Mouse (Mus musculus): ENCODE results near the gene Prim1.

The Prim1 gene

DNA sequence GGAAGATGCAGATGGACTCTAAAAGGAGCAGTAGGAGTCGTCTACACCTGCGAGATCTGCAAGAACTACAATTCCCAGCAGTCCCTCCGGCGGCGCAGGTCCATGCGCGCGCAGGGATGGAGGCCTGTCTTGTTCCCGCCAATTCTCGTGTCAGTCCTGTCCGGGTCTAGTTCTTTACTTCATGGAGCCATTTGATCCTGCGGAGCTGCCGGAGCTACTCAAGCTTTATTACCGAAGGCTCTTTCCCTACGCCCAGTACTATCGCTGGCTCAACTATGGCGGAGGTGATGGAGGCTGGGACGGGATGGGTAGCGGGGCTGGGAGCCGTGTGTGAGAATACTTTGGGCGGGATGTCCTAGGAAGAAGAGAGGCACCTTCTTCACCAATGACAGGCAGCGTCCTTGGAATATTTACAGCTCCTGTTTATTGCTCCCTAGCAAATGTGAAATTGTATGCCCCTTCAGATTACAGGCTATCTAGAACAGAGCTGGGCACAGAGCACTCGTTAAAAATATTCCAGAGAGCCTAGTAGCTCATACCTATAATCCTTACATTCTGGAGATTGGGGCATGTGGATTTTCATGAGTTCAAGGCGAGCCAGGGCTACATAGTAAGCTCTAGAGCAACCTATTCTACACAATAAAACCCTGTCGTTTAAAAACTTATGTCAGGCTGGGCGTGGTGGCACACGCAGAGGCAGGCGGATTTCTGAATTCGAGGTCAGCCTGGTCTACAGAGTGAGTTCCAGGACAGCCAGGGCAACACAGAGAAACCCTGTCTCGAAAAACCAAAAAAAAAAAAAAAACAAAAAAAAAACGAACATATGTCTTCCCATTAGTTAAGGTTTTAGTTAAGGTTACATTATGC lies at the start of gene Prim1:
Gene Prim1, plus strand, starts transcription at position 101 of the 867 bp plus-strand sequence.
- peak; percentile 84 for DNase-seq (ENCODE audit: low spot score)

- no peak for DNase-seq (ENCODE audit: low spot score)
These were observed 48.5 kb upstream of the Prim1 start for GRCm38 (mm10) chr10:127966506-127966905.

DNA sequence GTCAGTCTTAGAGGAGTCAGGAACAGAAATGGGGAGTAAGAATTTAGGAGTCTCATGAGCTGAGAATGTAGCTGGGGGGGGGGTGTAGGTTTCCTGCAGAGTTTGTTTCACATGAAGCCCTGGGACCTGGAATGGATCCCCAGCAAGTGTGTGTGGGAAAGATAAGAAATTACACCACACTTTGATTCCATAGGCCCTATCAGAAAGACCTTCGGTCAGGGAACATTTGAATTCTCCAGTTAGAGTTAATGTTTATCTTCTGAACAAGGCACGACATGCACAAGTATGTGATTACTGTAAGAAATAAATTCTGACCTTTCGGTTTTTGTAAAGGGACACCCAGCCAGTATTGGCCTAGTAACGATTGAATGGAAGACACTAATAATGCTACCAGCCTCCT lies 45.1 kb upstream of the Prim1 start:
- DNase-seq (ENCODE audit: low spot score) = no peak

DNA sequence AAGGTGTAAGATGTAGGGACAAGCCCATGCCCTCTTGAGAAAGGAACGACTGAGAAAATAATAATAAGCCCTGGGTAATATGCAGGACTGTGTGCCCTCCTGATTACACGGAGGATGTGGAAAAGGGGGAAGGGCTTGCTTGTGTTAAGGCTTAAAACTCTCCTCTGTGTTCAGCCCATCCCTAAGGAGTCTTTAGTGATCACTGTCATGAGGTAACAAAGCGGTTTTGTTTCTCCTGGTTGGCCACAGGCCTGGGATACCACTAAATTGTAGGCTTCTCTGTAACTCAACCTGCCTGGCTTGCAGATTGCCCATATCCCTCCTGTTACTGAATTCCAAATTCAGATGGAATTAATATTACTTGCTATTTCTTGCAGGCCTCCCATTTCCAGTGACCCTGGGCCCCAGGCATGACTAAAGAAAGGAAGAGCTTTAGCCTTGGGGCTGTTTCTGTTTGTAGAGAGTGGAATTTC lies 44.6 kb upstream of the Prim1 start:
- DNase-seq (ENCODE audit: low spot score) = no peak

DNA sequence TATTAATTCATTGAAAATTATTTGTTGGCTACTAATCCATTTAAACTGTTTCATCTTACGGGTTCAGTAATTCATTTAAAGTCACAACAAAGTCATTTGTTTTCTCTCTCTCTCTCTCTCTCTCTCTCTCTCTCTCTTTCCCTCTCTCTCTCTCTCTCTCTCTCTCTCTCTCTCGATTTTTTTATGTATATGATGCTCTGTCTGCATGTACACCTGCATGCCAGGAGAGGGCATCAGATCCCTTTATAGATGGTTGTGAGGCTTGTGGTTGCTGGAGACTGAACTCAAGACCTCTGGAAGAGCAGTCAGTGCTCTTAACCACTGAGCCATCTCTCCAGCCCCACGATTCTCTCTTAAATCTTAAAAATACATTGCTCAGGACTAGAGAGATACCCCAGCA lies 43.8 kb upstream of the Prim1 start:
- DNase-seq (ENCODE audit: low spot score) = no peak

DNA sequence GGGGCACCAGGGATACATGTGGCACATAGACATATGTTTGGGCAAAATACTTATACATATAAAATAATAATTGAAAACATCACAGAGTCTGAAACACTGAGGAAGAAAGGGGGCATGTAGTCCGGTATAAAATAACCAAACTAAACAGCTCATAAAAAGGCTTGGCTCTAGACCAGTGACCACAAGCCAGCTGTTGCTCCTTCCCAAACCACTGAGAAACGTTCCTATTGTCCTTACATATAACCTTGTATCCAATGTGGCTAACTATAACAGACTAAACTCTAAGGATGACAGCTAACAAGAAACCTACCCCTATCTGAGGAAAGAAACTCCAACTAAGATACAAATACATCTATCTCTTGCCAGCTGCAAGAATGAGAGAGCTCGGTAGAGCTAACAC lies 40.9 kb upstream of the Prim1 start:
- DNase-seq (ENCODE audit: low spot score) = no peak

GRCm38 (mm10) chr10:127975503-127975902 lies 39.5 kb upstream of the Prim1 start:
- DNase-seq (ENCODE audit: low spot score) = no peak

DNA sequence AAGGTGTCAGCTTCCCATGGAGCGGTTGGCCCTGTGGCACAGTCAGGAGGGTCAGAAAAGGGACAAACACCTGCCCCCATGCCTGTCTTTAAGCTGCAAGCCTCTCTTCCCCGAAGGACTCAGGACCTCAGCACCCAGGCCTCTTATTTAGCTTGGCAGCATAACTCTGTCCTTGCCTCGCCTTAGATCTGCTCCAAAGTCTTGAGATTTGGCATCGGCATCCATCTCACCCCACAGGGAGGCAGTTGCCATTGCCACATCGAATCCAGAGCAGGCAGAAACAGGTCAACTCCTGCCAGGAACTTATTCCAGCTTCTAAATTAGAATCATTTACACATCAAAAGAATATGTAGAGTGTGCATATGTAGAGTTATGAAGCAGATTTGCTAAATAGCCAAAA lies 30.3 kb upstream of the Prim1 start:
- DNase-seq (ENCODE audit: low spot score) = no peak

DNA sequence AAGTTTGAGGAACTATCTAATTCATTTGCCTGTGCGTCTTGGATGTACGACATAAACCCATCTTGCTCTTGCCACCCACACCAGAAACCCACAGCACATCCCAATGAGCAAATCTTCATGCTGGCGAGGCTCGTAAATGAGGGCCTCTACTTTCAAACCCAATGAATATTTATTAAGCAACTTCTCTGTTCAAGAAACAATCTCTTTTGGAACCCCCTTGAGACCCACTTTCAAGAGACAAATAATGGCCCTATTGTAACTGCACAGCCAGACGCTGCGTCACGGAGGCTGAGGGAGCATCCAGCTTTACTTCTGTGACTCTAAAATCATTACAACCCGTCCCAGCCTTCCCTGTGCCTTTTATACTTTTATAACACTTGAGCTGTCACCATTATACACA lies 29.4 kb upstream of the Prim1 start:
- no peak for DNase-seq (ENCODE audit: low spot score)

GRCm38 (mm10) chr10:127996690-127997089 lies 18.3 kb upstream of the Prim1 start:
- DNase-seq (ENCODE audit: low spot score) = no peak

DNA sequence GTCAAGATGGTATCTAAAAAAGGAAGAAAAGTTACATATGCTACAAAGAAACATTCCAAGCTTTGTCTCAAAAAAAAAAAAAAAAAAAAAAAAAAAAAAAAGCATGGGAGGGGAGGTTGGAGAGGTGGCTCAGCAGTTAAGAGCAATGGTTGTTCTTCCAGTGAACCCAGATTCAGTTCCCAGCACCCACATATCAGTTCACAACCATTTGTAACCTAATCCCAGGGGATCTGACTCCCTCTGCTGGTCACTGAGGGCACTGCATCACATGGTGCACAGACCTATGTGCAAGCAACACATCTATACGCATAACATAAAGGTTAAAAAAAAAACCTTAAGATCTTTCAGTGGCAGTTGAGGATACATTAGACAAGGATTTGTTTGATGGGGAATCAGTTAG lies 16.7 kb upstream of the Prim1 start:
- DNase-seq (ENCODE audit: low spot score) = no peak

- no peak for DNase-seq (ENCODE audit: low spot score)
These were observed 11.6 kb upstream of the Prim1 start for GRCm38 (mm10) chr10:128003281-128003801.

DNA sequence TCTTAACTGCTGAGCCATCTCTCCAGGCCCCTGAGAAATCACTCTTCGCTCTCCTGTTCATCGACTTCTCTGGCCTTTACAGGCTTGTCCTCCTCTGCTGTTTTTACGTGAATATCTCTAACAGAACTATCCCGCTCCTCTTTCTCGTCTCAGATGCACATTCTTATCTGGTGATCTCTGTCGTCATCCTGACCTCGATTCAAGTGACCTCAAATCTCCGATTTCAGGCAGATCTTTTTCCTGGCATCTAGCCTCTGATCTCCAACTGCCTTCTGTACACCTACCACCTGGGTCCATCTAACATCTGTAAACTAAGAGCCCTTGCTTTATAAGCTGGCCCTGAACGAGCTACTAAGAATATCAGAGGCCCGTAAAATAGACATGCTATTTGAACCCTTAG lies 10.1 kb upstream of the Prim1 start:
- no peak for DNase-seq (ENCODE audit: low spot score)

GRCm38 (mm10) chr10:128005479-128005878 lies 9.5 kb upstream of the Prim1 start:
- no peak for DNase-seq (ENCODE audit: low spot score)

DNA sequence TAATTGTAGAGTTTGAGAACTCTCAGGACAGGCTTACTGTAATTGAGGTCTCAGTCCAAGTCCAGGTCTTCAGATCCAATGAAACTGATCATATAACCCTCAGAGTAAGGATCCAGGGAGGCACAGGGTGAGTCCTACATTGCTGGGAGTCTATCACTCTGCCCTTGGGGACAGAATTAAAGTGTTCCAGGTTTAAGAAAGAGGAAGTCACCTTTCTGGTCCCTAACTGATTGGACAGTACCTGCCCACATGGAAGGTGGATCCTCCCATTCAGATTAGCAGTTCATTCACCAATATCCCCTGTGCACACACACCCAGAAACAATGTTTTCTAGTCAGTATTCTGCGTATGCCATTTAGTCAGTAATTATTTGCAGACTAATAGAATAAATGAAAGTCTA lies 7.5 kb upstream of the Prim1 start, which contains the start of gene Hsd17b6:
Gene Hsd17b6, minus strand, starts transcription at position 166 of the 400 bp plus-strand sequence.
- DNase-seq (ENCODE audit: low spot score) = no peak

DNA sequence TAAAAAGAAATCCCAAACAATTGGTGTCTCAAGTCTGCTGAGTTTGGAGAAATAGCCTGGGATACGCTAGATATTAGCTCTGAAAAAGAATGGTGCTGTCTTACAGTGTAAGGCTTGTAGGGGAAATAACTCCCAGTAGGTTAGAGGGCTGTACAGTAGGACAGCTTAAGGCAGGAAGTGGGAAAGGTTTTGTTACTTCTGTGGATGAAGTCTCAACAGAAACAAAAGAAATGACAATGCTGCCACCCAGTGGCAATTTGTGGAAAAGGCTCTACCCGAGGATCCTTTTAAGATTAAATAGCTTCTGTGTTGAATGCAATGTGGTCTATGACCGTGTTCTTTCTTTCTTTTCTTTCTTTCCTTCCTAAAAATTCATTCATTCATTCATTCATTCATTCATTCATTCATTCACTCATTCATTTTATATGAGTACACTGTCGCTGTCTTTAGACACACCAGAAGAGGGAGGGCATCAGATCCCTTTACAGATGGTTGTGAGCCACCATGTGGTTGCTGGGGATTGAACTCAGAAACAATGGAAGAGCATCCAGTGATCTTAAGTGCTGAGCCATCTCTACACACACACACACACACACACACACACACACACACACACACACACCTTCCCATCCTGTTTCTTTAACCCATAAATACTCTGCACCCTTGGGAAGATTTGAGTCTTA lies 6.6 kb upstream of the Prim1 start:
- DNase-seq (ENCODE audit: low spot score) = peak; percentile 81

- no peak for DNase-seq (ENCODE audit: low spot score)
These were observed 5.2 kb upstream of the Prim1 start for GRCm38 (mm10) chr10:128009735-128010134.

GRCm38 (mm10) chr10:128022196-128022595 lies 7.2 kb downstream of the Prim1 start:
- no peak for DNase-seq (ENCODE audit: low spot score)

GRCm38 (mm10) chr10:128023496-128023895 lies 8.5 kb downstream of the Prim1 start:
- DNase-seq (ENCODE audit: low spot score) = no peak

GRCm38 (mm10) chr10:128029931-128030330 lies 15.0 kb downstream of the Prim1 start:
- no peak for DNase-seq (ENCODE audit: low spot score)

- DNase-seq (ENCODE audit: low spot score) = no peak
These were observed 15.9 kb downstream of the Prim1 start for GRCm38 (mm10) chr10:128030860-128031259.

DNA sequence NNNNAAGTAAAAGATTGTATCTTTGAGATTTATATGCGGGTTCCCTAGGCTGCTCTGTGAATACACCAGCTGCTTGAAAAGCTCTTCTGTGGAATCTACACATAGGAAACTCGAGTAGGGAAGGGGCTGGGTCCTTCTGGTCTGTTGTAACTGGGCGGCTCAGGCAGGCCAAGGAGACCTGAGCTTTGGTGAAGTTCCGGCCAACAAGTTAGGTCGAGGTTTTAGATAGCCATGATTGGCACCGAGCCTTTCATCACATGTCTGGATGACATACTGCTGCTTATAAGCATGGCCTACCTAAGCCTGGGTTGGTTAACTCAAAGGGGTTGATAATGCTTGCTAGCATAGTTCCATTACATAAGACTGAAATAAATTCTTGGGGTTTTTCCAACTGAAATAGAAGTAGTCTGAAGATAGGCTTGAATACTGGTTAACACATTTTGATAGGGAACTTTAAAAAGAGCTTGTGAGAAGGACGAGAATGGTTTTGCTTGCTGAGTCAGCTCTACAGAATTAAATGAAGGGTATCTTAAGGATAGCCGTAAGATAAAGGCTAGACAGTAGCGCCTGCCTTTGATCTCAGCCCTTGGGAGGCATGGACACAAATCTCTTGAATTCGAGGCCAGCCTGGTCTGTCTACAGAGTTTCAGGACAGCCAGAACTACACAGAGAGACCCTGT lies 21.9 kb downstream of the Prim1 start:
- peak; percentile 61 for DNase-seq (ENCODE audit: low spot score)

Measured in lung, postnatal 25 days (tissue).